Comparison of ENCODE assay signal across 20 mouse cellular contexts in genomic region chr5:24255421-24255820, GRCm38 (mm10).
"Had no signal": no experiment of that assay in that cellular context is flagged by ENCODE, and none has a peak within 500 bp of the region (broad histone marks: within the 10 kb centered on the region; RNA-seq: fewer than 3 reads in every experiment).

No protein-coding gene starts in this region.

- H3K4me3 ChIP-seq: lung, embryonic 15.5 days; midbrain, embryonic 10.5 days; midbrain, embryonic 12.5 days; myocyte; neural tube, embryonic 13.5 days; neural tube, embryonic 15.5 days had no signal

- ATAC-seq: lung, postnatal 0 days; midbrain, embryonic 16.5 days had no signal

- H3K27ac ChIP-seq: liver, embryonic 14.5 days; lung, embryonic 15.5 days; midbrain, embryonic 10.5 days; midbrain, embryonic 12.5 days; neural tube, embryonic 13.5 days; neural tube, embryonic 15.5 days had no signal

- DNase-seq: lung, adult 18-20 months; lung, postnatal 36 days; midbrain, embryonic 14.5 days; retina, postnatal 1 day; right cerebral cortex, adult 18-20 months; right cerebral cortex, postnatal 25 days; right cerebral cortex, postnatal 4 days; spleen, adult 18-20 months; thymus, adult 18-20 months; thymus, postnatal 14 days; thymus, postnatal 36 days had no signal

- H3K4me2 ChIP-seq: lung, embryonic 15.5 days; midbrain, embryonic 12.5 days; neural tube, embryonic 13.5 days; neural tube, embryonic 15.5 days had no signal

- H3K9me3 ChIP-seq: lung, embryonic 15.5 days; midbrain, embryonic 10.5 days; midbrain, embryonic 12.5 days; neural tube, embryonic 15.5 days had no signal

- H3K9ac ChIP-seq: liver, embryonic 14.5 days; lung, embryonic 15.5 days; midbrain, embryonic 12.5 days; neural tube, embryonic 13.5 days; neural tube, embryonic 15.5 days had no signal

- H3K27me3 ChIP-seq: lung, embryonic 15.5 days; midbrain, embryonic 12.5 days; neural tube, embryonic 13.5 days; neural tube, embryonic 15.5 days had no signal

- H3K36me3 ChIP-seq: lung, embryonic 15.5 days; midbrain, embryonic 10.5 days; midbrain, embryonic 12.5 days; neural tube, embryonic 13.5 days; neural tube, embryonic 15.5 days had no signal

- H3K4me1 ChIP-seq: lung, embryonic 15.5 days; midbrain, embryonic 10.5 days; midbrain, embryonic 12.5 days; neural tube, embryonic 13.5 days; neural tube, embryonic 15.5 days had no signal
